8 mouse cellular contexts compared by ENCODE assay signal in the genomic region with DNA sequence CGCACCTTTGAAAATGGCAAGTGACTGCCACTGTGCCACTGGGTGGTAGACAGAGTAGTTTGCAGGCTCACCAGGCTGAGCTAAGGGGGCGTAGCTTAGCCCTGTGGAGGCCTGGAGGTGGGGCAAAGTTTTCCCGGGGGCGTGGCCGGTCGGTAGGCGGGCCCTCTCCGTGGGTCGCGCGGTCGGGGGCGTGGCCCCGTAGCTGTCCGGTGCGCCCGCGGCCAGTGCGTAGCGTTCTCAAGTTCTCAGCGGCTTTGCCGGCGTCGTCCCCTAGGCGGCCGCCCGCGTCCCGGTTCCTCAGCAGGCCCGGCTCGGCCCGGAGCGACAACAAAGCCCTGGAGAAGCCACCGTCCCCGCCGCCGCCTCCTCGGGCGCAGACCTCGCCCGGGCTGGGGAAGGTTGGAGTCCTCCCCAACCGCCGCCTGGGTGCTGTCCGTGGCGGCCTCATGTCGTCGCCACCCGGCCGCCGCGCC. TPM values are rescaled to one million over a fixed set of nuclear protein-coding genes. Genes with fewer than 3 reads are reported as not detected.
A peak's percentile ranks its signal among the peaks of the same experiment; 100 is the strongest.
DNase-seq lines count a peak whose midpoint lies in the region; ATAC-seq lines count a peak whose summit lies in the region.

A gene (plus strand): TSS at position 191 of the 473 bp plus-strand sequence.

- H3K36me3 ChIP-seq in intestine, embryonic 14.5 days (ENCODE audit: control insufficient read depth, insufficient read depth, low read length): no peaks in the 10 kb centered on the region

- 0 out of 2 replicates have a peak, but pooled peaks cover 5% of the 10 kb centered on the region for H3K4me1 ChIP-seq in intestine, embryonic 14.5 days (replicated peaks; ENCODE audit: control insufficient read depth, insufficient read depth, low read length)

- DNase-seq in adrenal gland, adult (ENCODE audit: inconsistent age in 2 of 2, low spot score in 1 of 2): peak; percentile 96 to 98
- DNase-seq in embryo, embryonic 10.5 days (ENCODE audit: low spot score): peak; percentile 92
- peak; percentile 93 for DNase-seq in gastrocnemius, postnatal 25 days
- DNase-seq in intestine, embryonic 14.5 days (ENCODE audit: low spot score): peak; percentile 94
- DNase-seq in left cerebral cortex, postnatal 14 days (ENCODE audit: low spot score in 2 of 2): peak; percentile 76 to 83
- peak; percentile 91 for DNase-seq in mesoderm, embryonic 11.5 days (ENCODE audit: low read depth, low spot score)
- peak; percentile 77 to 78 for DNase-seq in right cerebral cortex, postnatal 36 days (ENCODE audit: low spot score in 2 of 2)
- peak; percentile 86 for DNase-seq in yolk sac, embryonic 10.5 days (ENCODE audit: low spot score)

- peak within 1 kb of the TSS; percentile 63 for H3K9ac ChIP-seq in intestine, embryonic 14.5 days (ENCODE audit: low read length)

- H3K27me3 ChIP-seq in intestine, embryonic 14.5 days (replicated peaks; ENCODE audit: control insufficient read depth, insufficient read depth, low read length): no peaks in the 10 kb centered on the region

- ATAC-seq in intestine, embryonic 14.5 days (replicated peaks; ENCODE audit: low FRiP score, low TSS enrichment, low read depth): peak; percentile 86

- peak within 1 kb of the TSS; percentile 64 for H3K4me3 ChIP-seq in intestine, embryonic 14.5 days (ENCODE audit: low read depth, low read length)

- under 1% methylated on average over 37 of the region's 51 CpGs for WGBS in intestine, embryonic 14.5 days

- no peaks in the 10 kb centered on the region for H3K9me3 ChIP-seq in intestine, embryonic 14.5 days (ENCODE audit: control insufficient read depth, low read length)

- intact Hi-C loops in left cerebral cortex, postnatal 14 days (cut with DNase I): no loop called here

- peak within 1 kb of the TSS; percentile 80 for H3K4me2 ChIP-seq in intestine, embryonic 14.5 days (ENCODE audit: low read length)

- H3K27ac ChIP-seq in intestine, embryonic 14.5 days (ENCODE audit: low read depth): peak within 1 kb of the TSS; percentile 91

RNA-seq across cellular contexts. Expression of the gene that starts here (rescaled TPM):
- 1 to 10 TPM; 4.3 to 4.7 TPM for total RNA-seq in gastrocnemius, postnatal 25 days (2021)
- polyA plus RNA-seq in intestine, embryonic 14.5 days (2014; fragmentation: Nextera tagmentation; extraction: Ambion mirVana): 11.4 and 12.0 TPM in 2 replicates
- 1 to 10 TPM; 4.8 to 5.2 TPM for total RNA-seq in left cerebral cortex, postnatal 14 days (2021)

Comparison
In these comparisons a context has a peak if more than half of its experiments do, and no peak if none do; other contexts are left out.
1. Peak in every context shown above with its lines: DNase-seq, ATAC-seq, H3K4me3 ChIP-seq and H3K27ac ChIP-seq.